Mouse (Mus musculus) erythroblast, embryonic 14.5 days (primary cell): ENCODE results near the gene Bcl10. TPM values are rescaled to one million over a fixed set of nuclear protein-coding genes. Genes with fewer than 3 reads are reported as not detected.
"Not testable (repeated sequence)": the region's sequence is repeated elsewhere in the genome, so short reads cannot be mapped to it uniquely, and the experiment has no call there.

Experiments used
- H3K27me3 ChIP-seq: 2 replicates; pipeline ENCODE4 v1.6.1; 2012; ENCODE audit warnings: inconsistent platforms; ENCODE audit not compliant: control insufficient read depth
- H3K36me3 ChIP-seq: 2 replicates; pipeline ENCODE4 v1.6.1; 2012; ENCODE audit warnings: mild to moderate bottlenecking, inconsistent platforms; ENCODE audit not compliant: control insufficient read depth
- H3K4me1 ChIP-seq: 2 replicates; pipeline ENCODE4 v1.6.1; 2012; ENCODE audit warnings: inconsistent platforms; ENCODE audit not compliant: control insufficient read depth
- H3K4me3 ChIP-seq: replicated peaks from 2 replicates; pipeline ENCODE3; 2012; ENCODE audit warnings: moderate library complexity, mild to moderate bottlenecking, inconsistent platforms
- H3K9me3 ChIP-seq: 2 replicates; pipeline ENCODE4 v1.6.1; 2012; ENCODE audit warnings: low read length, inconsistent platforms, mixed read lengths; ENCODE audit not compliant: control insufficient read depth
- GATA1 ChIP-seq: IDR thresholded peaks from 2 replicates; pipeline ENCODE4 v1.6.1; 2012; ENCODE audit warnings: low read length, inconsistent platforms, mixed read lengths
- TAL1 ChIP-seq: IDR thresholded peaks from 3 replicates; pipeline ENCODE4 v1.6.1; 2012; ENCODE audit warnings: low read length, inconsistent platforms, mixed read lengths
- polyA plus RNA-seq: library from polyadenylated mRNA; stranded (reverse); fragments of >175 nt; gene quantifications from 2 replicates; pipeline ENCODE4 v1.2.3, GENCODE M21; 2012

Gene Bcl10
- polyA plus RNA-seq, 1 experiment: 1.2 TPM

- Histone ChIP-seq H3K27me3 (no peaks in the 10 kb centered on the region), H3K36me3 (no peaks in the 10 kb centered on the region), H3K4me3 (no peak overlapping the region), H3K9me3 (peaks cover 4% of the 10 kb centered on the region; the same call in 1 of the 2 replicates), H3K4me1 (peaks cover 24% of the 10 kb centered on the region)
- TF ChIP-seq GATA1 (no peak), TAL1 (no peak)
These were observed 30.8 kb downstream of the Bcl10 start for GRCm38 (mm10) chr3:145953411-145953810.

- Histone ChIP-seq H3K4me3 (no peak overlapping the region), H3K36me3 (no peaks in the 10 kb centered on the region), H3K9me3 (peaks cover 4% of the 10 kb centered on the region; the same call in 1 of the 2 replicates), H3K4me1 (peaks cover 5% of the 10 kb centered on the region), H3K27me3 (peaks cover 27% of the 10 kb centered on the region)
- TF ChIP-seq GATA1: no peak
- no peak for TF ChIP-seq TAL1
These were observed 37.2 kb downstream of the Bcl10 start for GRCm38 (mm10) chr3:145959824-145960223.

GRCm38 (mm10) chr3:145962411-145962810 is 39.8 kb downstream of the Bcl10 start:
- Histone ChIP-seq H3K27me3 (peaks cover 32% of the 10 kb centered on the region), H3K4me3 (no peak overlapping the region), H3K9me3 (no peaks in the 10 kb centered on the region; the same call in 1 of the 2 replicates), H3K4me1 (peaks cover 5% of the 10 kb centered on the region), H3K36me3 (no peaks in the 10 kb centered on the region)
- no peak for TF ChIP-seq GATA1
- TF ChIP-seq TAL1: no peak

- Histone ChIP-seq H3K27me3 (peaks cover 32% of the 10 kb centered on the region), H3K4me1 (peaks cover 5% of the 10 kb centered on the region), H3K36me3 (no peaks in the 10 kb centered on the region), H3K9me3 (no peaks in the 10 kb centered on the region), H3K4me3 (no peak overlapping the region)
- TF ChIP-seq GATA1: no peak
- TF ChIP-seq TAL1: no peak
These were observed 40.8 kb downstream of the Bcl10 start for GRCm38 (mm10) chr3:145963101-145964017.

- H3K9me3 ChIP-seq: no peaks in the 10 kb centered on the region
- H3K36me3 ChIP-seq: no peaks in the 10 kb centered on the region
- H3K4me1 ChIP-seq: peaks cover 5% of the 10 kb centered on the region
- H3K27me3 ChIP-seq: peaks cover 32% of the 10 kb centered on the region
- TF ChIP-seq GATA1 (no peak), TAL1 (no peak)
- H3K4me3 ChIP-seq: no peak overlapping the region
These were observed 41.4 kb downstream of the Bcl10 start for GRCm38 (mm10) chr3:145964018-145964387.

GRCm38 (mm10) chr3:145964473-145964872 is 41.9 kb downstream of the Bcl10 start:
- Histone ChIP-seq H3K9me3 (no peaks in the 10 kb centered on the region), H3K4me3 (no peak overlapping the region), H3K27me3 (peaks cover 32% of the 10 kb centered on the region), H3K36me3 (no peaks in the 10 kb centered on the region), H3K4me1 (peaks cover 5% of the 10 kb centered on the region)
- TF ChIP-seq TAL1: no peak
- TF ChIP-seq GATA1: no peak

- H3K4me3 ChIP-seq, H3K4me1 ChIP-seq, H3K36me3 ChIP-seq, H3K9me3 ChIP-seq: not testable (repeated sequence)
- H3K27me3 ChIP-seq: peaks cover 32% of the 10 kb centered on the region
These were observed 43.0 kb downstream of the Bcl10 start for GRCm38 (mm10) chr3:145965583-145965982.

- Histone ChIP-seq H3K9me3 (no peaks in the 10 kb centered on the region), H3K4me1 (peaks cover 5% of the 10 kb centered on the region), H3K36me3 (no peaks in the 10 kb centered on the region), H3K4me3 (no peak overlapping the region), H3K27me3 (peaks cover 32% of the 10 kb centered on the region)
- TF ChIP-seq GATA1 (no peak), TAL1 (no peak)
These were observed 44.2 kb downstream of the Bcl10 start for GRCm38 (mm10) chr3:145966806-145967205.

GRCm38 (mm10) chr3:145969031-145969501 is 46.5 kb downstream of the Bcl10 start:
- H3K36me3 ChIP-seq: no peaks in the 10 kb centered on the region
- peaks cover 12% of the 10 kb centered on the region for H3K27me3 ChIP-seq
- H3K4me3 ChIP-seq: no peak overlapping the region
- H3K4me1 ChIP-seq: peaks cover 4% of the 10 kb centered on the region
- H3K9me3 ChIP-seq: peaks cover 7% of the 10 kb centered on the region
- TF ChIP-seq TAL1: no peak
- no peak for TF ChIP-seq GATA1
